Mouse (Mus musculus) adrenal gland, postnatal 10 days (tissue): Measurements from ENCODE around the gene Washc2. TPM values are rescaled to one million over a fixed set of nuclear protein-coding genes. Genes with fewer than 3 reads are reported as not detected.

Source experiments
- DNase-seq: peaks from one replicate; pipeline ENCODE4 v3.0.0; 2021; ENCODE audit warnings: mixed read lengths
- total RNA-seq, 2 experiments: library from RNA; stranded (reverse); gene quantifications; 2 replicates each; pipeline ENCODE4 v1.2.3; 2021

Washc2 gene
- total RNA-seq, 2 experiments from 2014 or later, result 41.3 to 52.7 TPM

- DNase-seq, result no peak
Measured at GRCm38 (mm10) chr6:116262824-116263223, 55.0 kb downstream of the Washc2 start.

GRCm38 (mm10) chr6:116264018-116264651, 56.3 kb downstream of the Washc2 start, which contains the start of gene Zfand4:
Gene Zfand4 (plus strand): TSS chr6:116264222.
- peak; percentile 97 for DNase-seq

- DNase-seq, result no peak
Measured at GRCm38 (mm10) chr6:116264836-116265235, 57.0 kb downstream of the Washc2 start.

GRCm38 (mm10) chr6:116265603-116266002, 57.8 kb downstream of the Washc2 start:
- DNase-seq, result no peak

- DNase-seq, result no peak
Measured at GRCm38 (mm10) chr6:116266273-116267109, 58.7 kb downstream of the Washc2 start.

GRCm38 (mm10) chr6:116267110-116267423, 59.2 kb downstream of the Washc2 start:
- DNase-seq, result no peak

- no peak for DNase-seq
Measured at GRCm38 (mm10) chr6:116275695-116276094, 67.9 kb downstream of the Washc2 start.

- DNase-seq, result no peak
Measured at GRCm38 (mm10) chr6:116278679-116279317, 71.0 kb downstream of the Washc2 start.

GRCm38 (mm10) chr6:116281014-116281413, 73.2 kb downstream of the Washc2 start:
- no peak for DNase-seq

- DNase-seq, result no peak
Measured at GRCm38 (mm10) chr6:116282546-116282945, 74.7 kb downstream of the Washc2 start.

GRCm38 (mm10) chr6:116283280-116283679, 75.4 kb downstream of the Washc2 start:
- DNase-seq, result no peak

- DNase-seq, result no peak
Measured at GRCm38 (mm10) chr6:116286321-116286720, 78.5 kb downstream of the Washc2 start.

GRCm38 (mm10) chr6:116286870-116287575, 79.2 kb downstream of the Washc2 start:
- DNase-seq, result no peak

- no peak for DNase-seq
Measured at GRCm38 (mm10) chr6:116311411-116311810, 103.6 kb downstream of the Washc2 start.

Other genes starting within 250 kb of the Washc2 start
- gene Plxnd1, start 213.0 kb upstream of the Washc2 start, total RNA-seq, result 100 to 1,000 TPM; 155 to 215 TPM
- gene Tmcc1, start 14.6 kb upstream of the Washc2 start, total RNA-seq, result 10 to 100 TPM; 22.9 to 27.0 TPM
- 1 to 10 TPM; 5.0 to 5.5 TPM for gene Zfand4, start 56.2 kb downstream of the Washc2 start, total RNA-seq
- 10 to 100 TPM; 50.7 to 67.1 TPM for gene March8, start 130.0 kb downstream of the Washc2 start, total RNA-seq